Mouse (Mus musculus) kidney, adult 2 months (tissue): ENCODE data around the gene Tinagl1. TPM values are rescaled to one million over a fixed set of nuclear protein-coding genes. Genes with fewer than 3 reads are reported as not detected.

ENCODE experiments used
- DNase-seq: peaks from one replicate; pipeline ENCODE4 v3.0.0; 2021
- H3K27ac ChIP-seq: fragments of 200-500 bp; 2 replicates; pipeline ENCODE4 v1.5.1; 2012; ENCODE audit warnings: low read depth, low read length, control low read depth, inconsistent platforms; ENCODE audit not compliant: insufficient read depth
- H3K27me3 ChIP-seq: fragments of 200-500 bp; replicated peaks from 2 replicates; pipeline ENCODE4 v1.6.1; 2012; ENCODE audit warnings: mild to moderate bottlenecking, moderate library complexity, low read length, inconsistent platforms; ENCODE audit not compliant: control insufficient read depth, insufficient read depth
- H3K36me3 ChIP-seq: fragments of 200-500 bp; 2 replicates; pipeline ENCODE4 v1.6.1; 2012; ENCODE audit warnings: mild to moderate bottlenecking, moderate library complexity, low read length, inconsistent platforms; ENCODE audit not compliant: control insufficient read depth, insufficient read depth
- H3K4me1 ChIP-seq: fragments of 200-500 bp; 2 replicates; pipeline ENCODE4 v1.6.1; 2011; ENCODE audit warnings: low read length; ENCODE audit not compliant: control insufficient read depth, insufficient read depth
- H3K4me3 ChIP-seq: fragments of 200-500 bp; 2 replicates; pipeline ENCODE4 v1.5.1; 2011; ENCODE audit warnings: mild to moderate bottlenecking, low read depth, low read length, control low read depth; ENCODE audit not compliant: insufficient read depth
- CTCF ChIP-seq: fragments of 200-500 bp; conservative IDR thresholded peaks from 2 replicates; pipeline ENCODE4 v1.5.1; 2011; ENCODE audit warnings: low read depth, mild to moderate bottlenecking, control low read depth, low read length, moderate library complexity, mixed read lengths; ENCODE audit not compliant: insufficient read depth, insufficient read length
- POLR2A ChIP-seq: fragments of 200-500 bp; IDR thresholded peaks from one replicate; pipeline ENCODE4 v1.6.1; 2011; ENCODE audit warnings: low read depth, low read length, control low read depth
- WGBS: fragments of 180-500 bp; shearing (Covaris S2); methylation state at CpG from one replicate; pipeline ENCODE4 v1.1.7; 2018; 5-methylcytosine and 5-hydroxymethylcytosine counted together
- polyA plus RNA-seq: library from polyadenylated mRNA; depleted of rRNA; stranded (reverse); fragments of >200 nt; gene quantifications from 2 replicates; pipeline ENCODE4 v1.2.3, GENCODE M21; 2012

The Tinagl1 gene
- polyA plus RNA-seq, 1 experiment: 118 TPM

GRCm38 (mm10) chr4:130212421-130212820, 37.5 kb upstream of the Tinagl1 start:
- no peaks in the 10 kb centered on the region for H3K36me3 ChIP-seq

GRCm38 (mm10) chr4:130211870-130212269, 36.9 kb upstream of the Tinagl1 start:
- no peaks in the 10 kb centered on the region for H3K4me1 ChIP-seq
- WGBS: 97% methylated on average over 2 of the region's 2 CpGs

More at GRCm38 (mm10) chr4:130212421-130212820, 37.5 kb upstream of the Tinagl1 start:
- Histone ChIP-seq H3K27ac (no peak overlapping the region), H3K4me3 (no peak overlapping the region), H3K27me3 (no peaks in the 10 kb centered on the region), H3K4me1 (no peaks in the 10 kb centered on the region)
- no peak for TF ChIP-seq CTCF
- DNase-seq: no peak
- WGBS: 71% methylated on average over 7 of the region's 7 CpGs

GRCm38 (mm10) chr4:130198694-130199670, 24.1 kb upstream of the Tinagl1 start:
- Histone ChIP-seq H3K4me1 (no peaks in the 10 kb centered on the region; the same call in 1 of the 2 replicates), H3K27ac (no peak overlapping the region), H3K4me3 (peak overlapping the region; percentile 8), H3K36me3 (no peaks in the 10 kb centered on the region), H3K27me3 (no peaks in the 10 kb centered on the region)
- 13% methylated on average over 35 of the region's 35 CpGs for WGBS
- peak; percentile 90 for DNase-seq
- TF ChIP-seq CTCF: peak; percentile 97
- TF ChIP-seq POLR2A: no peak

More at GRCm38 (mm10) chr4:130211870-130212269, 36.9 kb upstream of the Tinagl1 start:
- TF ChIP-seq POLR2A (no peak), CTCF (no peak)
- Histone ChIP-seq H3K4me3 (no peak overlapping the region), H3K27me3 (no peaks in the 10 kb centered on the region), H3K36me3 (no peaks in the 10 kb centered on the region), H3K27ac (no peak overlapping the region)
- DNase-seq: no peak

GRCm38 (mm10) chr4:130196542-130196941, 21.6 kb upstream of the Tinagl1 start:
- TF ChIP-seq POLR2A: no peak
- no peak for TF ChIP-seq CTCF
- no peaks in the 10 kb centered on the region for H3K27me3 ChIP-seq
- whole genome bisulfite sequencing: 65% methylated on average over 8 of the region's 8 CpGs

GRCm38 (mm10) chr4:130195924-130196323, 21.0 kb upstream of the Tinagl1 start:
- H3K27ac ChIP-seq: no peak overlapping the region
- peaks cover 3% of the 10 kb centered on the region; the same call in 1 of the 2 replicates for H3K4me1 ChIP-seq
- WGBS: 66% methylated on average over 13 of the region's 13 CpGs
- H3K27me3 ChIP-seq: no peaks in the 10 kb centered on the region
- no peak for DNase-seq
- no peak for TF ChIP-seq POLR2A
- TF ChIP-seq CTCF: no peak
- H3K4me3 ChIP-seq: no peak overlapping the region
- H3K36me3 ChIP-seq: no peaks in the 10 kb centered on the region

More at GRCm38 (mm10) chr4:130196542-130196941, 21.6 kb upstream of the Tinagl1 start:
- no peak overlapping the region for H3K27ac ChIP-seq
- no peaks in the 10 kb centered on the region for H3K36me3 ChIP-seq
- peaks cover 3% of the 10 kb centered on the region; the same call in 1 of the 2 replicates for H3K4me1 ChIP-seq
- H3K4me3 ChIP-seq: no peak overlapping the region
- DNase-seq: no peak

- WGBS: 13% methylated on average over 9 of the region's 9 CpGs
- no peak for TF ChIP-seq CTCF
- TF ChIP-seq POLR2A: no peak
- H3K27me3 ChIP-seq: no peaks in the 10 kb centered on the region
Measured at GRCm38 (mm10) chr4:130192266-130192665, 17.3 kb upstream of the Tinagl1 start.

GRCm38 (mm10) chr4:130189606-130190005, 14.7 kb upstream of the Tinagl1 start:
- Histone ChIP-seq H3K4me3 (no peak overlapping the region), H3K4me1 (peaks cover 3% of the 10 kb centered on the region; the same call in 1 of the 2 replicates), H3K27ac (no peak overlapping the region), H3K36me3 (no peaks in the 10 kb centered on the region), H3K27me3 (no peaks in the 10 kb centered on the region)
- TF ChIP-seq POLR2A: no peak
- TF ChIP-seq CTCF: no peak
- WGBS: 69% methylated on average over 7 of the region's 7 CpGs
- DNase-seq: peak; percentile 54

More at GRCm38 (mm10) chr4:130192266-130192665, 17.3 kb upstream of the Tinagl1 start:
- H3K4me3 ChIP-seq: no peak overlapping the region
- peak; percentile 80 for DNase-seq
- peaks cover 3% of the 10 kb centered on the region; the same call in 1 of the 2 replicates for H3K4me1 ChIP-seq
- no peaks in the 10 kb centered on the region for H3K36me3 ChIP-seq
- H3K27ac ChIP-seq: no peak overlapping the region
